Mouse (Mus musculus): ENCODE measurements around the gene Eif3i. TPM values are rescaled to one million over a fixed set of nuclear protein-coding genes. Genes with fewer than 3 reads are reported as not detected.

Eif3i gene
- polyA plus RNA-seq, 2 experiments from 2014 or later, result 337 to 353 TPM

DNA sequence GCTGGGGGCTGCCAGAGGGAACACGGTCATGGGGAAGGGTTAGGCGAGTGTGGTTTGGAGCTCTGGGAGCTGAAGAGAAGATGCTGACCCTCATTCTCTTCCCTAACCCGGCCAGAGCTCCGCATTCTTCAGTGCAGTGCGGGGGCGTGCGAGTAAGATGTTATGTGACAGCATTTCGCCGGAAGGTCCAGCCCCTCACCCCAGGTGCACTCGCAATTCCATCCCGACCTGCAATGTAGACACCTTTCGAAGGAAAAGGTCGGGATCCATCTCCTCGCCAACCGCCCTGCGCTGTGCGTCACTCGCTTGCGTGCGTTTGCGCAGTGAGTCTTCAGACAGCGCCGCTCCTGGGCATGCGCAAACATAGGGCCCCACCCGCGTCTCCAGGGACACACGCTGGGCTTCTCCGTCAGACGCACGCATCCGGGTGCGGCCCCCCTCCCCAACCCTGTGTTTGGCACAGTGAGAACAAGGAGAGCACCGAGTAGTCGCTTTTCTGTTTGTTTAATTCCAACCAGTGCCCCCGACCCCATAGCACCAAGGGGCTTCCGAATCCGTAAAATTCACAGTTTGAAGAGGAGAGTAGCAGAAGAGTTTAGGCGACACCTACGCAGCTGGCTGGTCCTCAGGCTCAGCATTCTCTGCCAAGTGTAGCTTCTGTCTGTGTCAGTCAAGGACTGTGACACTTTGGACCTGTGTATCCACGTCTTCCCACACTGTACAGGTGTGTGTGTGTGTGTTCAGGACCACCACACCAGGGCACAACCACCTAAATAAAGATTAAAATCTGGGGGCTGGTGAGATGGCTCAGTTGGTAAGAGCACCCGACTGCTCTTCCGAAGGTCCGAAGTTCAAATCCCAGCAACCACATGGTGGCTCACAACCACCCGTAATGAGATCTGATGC is 18.6 kb upstream of the Eif3i start, which contains the start of gene Iqcc:
Gene Iqcc (minus strand): TSS at position 314 of the 906 bp plus-strand sequence.
- ATAC-seq, result peak; percentile 89

DNA sequence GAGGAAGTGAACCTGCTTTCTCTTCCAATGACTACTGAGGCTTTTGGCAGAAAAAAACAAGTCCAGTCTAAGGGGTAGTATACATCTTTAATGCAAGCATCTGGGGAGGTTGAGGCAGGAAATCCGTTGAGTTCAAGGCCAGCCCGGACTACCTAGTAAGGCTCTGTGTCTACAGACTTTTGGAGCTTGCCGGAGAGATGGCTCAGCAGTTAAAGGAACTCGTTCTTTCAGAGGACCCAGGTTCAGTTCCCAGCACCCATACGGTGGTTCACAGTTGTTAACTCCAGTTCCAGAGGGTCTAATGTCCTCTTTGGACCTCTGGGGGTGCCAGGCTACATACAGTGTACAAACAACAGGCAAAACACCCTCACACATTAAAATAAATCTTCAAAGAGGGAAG is 17.6 kb upstream of the Eif3i start:
- no peak for ATAC-seq

DNA sequence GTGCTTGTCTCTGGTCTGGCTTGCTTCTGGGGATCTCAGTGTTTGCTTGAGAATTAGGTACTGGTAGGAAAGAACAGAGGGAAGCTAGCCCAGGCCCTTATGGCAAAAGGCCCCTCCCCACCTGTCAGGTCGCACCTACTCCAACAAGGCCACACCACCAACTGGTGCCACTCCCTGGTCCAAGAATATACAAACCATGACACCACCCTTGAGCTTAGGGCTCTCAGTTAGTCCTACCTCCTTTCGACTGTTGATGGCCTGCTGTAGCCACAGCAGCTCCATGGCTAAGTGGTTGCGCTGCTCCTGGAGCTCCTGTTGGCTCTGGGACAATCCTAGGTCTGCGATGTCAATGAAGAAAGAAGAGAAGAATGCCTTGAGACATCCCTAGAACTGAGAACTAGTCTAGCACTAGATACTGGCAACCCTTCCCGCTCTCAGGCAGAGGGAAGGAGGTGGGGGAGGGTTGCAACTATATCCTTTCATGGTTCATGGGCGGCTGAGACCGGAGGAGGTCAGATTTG is 16.7 kb upstream of the Eif3i start:
- no peak for ATAC-seq

- ATAC-seq, result no peak
Observed at GRCm38 (mm10) chr4:129616631-129617030, 16.2 kb upstream of the Eif3i start.

GRCm38 (mm10) chr4:129615801-129616290 is 15.4 kb upstream of the Eif3i start:
- ATAC-seq, result no peak

- ATAC-seq, result no peak
Observed at GRCm38 (mm10) chr4:129614093-129614492, 13.6 kb upstream of the Eif3i start, which contains the start of gene Dcdc2b. TSS of gene Dcdc2b (minus strand) at chr4:129614257.

DNA sequence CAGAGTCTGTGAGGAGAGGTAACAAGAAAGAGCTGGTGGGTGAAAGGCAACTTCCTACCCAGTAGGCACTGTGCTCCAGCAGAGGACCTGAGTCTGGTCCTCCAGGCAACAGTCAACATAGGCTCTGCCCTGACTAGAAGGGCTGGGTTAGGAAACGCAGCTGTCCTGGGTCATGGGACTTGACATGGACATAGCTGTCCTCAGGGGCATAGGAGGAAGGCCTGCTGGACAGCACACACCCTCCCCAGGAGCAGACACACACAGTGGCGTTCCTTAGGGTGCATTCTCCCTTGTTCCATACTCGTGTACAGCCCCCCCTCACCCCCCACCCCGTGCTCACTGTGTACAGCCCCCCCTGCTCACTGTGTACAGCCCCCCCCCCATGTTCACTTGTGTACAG is 10.0 kb upstream of the Eif3i start:
- no peak for ATAC-seq

DNA sequence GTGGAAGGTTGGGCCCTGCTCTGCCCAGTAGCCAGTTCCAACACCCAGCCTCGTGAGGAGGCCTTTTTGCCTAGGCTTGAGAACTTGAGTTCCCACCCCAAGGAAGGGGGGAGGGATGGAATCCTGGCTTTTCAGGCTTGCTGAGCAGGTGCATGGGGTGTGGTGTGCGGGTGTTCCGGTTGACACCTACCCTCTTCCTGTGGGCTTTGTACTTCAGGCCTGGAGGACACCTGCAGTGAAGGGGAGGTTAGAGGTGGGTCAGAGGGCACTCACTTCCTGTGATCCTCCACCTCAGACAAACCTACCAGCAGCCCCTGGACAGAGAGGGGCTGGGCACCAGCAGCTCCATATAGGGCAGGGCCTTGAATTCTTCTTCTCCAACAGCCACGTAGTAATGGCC is 9.6 kb upstream of the Eif3i start:
- ATAC-seq, result peak; percentile 48

GRCm38 (mm10) chr4:129609139-129609631 is 8.7 kb upstream of the Eif3i start:
- no peak for ATAC-seq

DNA sequence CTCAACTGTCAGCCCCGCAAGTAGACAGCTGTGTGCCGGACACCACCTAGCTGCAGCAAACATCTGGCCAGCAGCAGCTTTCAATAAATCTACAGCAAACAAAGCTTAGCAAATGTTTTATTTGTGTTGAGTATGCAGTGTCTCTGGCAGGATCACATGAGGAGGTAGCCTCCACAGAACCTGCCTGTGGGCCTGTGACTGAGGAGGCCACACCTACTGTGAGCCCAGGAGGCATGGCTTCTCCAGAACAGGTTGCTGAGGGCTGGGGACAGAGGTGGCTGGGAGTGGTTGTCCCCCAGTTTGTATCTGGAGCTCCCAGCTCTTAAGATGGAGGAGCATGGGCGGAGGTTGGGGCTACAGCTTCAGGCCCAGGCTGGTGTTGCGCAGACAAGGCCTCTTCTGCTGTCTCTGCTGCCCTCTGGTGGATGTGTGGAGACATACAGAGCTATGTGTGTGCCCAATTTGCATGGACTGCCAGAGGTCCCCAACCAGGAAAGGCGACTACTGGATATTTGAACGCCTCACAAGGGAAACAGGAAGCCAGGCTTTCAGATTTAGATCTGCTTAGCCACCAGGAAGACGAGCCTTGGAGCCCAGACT is 8.1 kb upstream of the Eif3i start:
- ATAC-seq, result peak; percentile 93

GRCm38 (mm10) chr4:129588865-129589264 is 11.6 kb downstream of the Eif3i start:
- no peak for ATAC-seq

- no peak for ATAC-seq
Observed at GRCm38 (mm10) chr4:129586943-129587342, 13.5 kb downstream of the Eif3i start.

GRCm38 (mm10) chr4:129585773-129586172 is 14.7 kb downstream of the Eif3i start:
- ATAC-seq, result no peak

DNA sequence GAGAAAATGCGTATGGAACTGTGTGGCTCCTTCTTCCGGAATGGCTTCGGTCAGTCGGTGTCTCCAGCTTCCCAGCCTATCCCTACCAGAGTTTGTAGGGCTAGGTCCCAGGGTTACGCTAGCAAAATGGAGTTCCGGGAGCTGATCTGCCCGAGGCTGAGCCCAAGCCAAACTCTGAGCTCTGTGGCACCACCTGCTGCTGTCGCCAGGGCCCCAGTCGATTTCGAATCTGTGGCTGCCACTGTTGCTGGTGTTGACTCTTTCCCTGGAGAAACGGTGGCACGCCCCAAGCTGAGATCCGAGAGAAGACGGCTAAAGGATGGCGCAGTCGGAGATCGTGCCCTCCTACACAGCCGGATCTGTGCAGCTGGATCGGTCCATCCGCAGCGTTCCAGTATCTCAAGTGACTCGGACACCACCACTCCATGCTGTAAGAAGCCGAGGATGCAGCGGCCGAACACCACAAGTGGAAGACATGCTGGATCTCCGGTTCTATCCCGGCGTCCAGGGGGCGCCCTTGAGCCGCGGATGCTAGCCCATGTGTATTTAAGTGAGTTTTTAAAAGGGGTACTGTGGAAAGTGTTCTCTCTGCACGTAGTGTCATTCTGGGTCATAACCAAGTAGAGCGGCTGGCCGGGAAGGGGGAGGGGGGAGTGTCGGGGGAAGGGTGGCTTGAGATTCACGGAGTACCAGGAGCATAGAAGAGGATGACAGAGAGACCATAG is 15.4 kb downstream of the Eif3i start:
- peak; percentile 70 for ATAC-seq

DNA sequence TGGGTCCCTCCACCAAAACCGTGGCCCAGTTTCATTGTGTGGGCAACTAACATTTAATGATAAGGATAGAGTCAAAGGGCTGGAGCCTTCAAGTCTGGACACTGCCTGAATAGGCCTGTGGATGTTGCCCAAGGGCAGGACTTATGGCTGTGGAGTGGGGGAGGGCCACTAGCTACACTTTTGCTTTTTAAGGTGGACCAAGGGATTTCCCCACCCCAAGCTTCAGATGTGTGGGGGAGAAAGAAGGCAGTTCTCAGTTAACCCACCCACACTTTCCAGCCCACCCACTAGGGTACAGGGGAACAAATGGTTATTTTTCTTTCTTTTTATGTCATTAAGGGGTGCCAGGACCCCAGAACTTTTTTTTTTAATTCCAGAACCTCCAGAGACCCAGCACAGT is 16.1 kb downstream of the Eif3i start:
- peak; percentile 28 for ATAC-seq

DNA sequence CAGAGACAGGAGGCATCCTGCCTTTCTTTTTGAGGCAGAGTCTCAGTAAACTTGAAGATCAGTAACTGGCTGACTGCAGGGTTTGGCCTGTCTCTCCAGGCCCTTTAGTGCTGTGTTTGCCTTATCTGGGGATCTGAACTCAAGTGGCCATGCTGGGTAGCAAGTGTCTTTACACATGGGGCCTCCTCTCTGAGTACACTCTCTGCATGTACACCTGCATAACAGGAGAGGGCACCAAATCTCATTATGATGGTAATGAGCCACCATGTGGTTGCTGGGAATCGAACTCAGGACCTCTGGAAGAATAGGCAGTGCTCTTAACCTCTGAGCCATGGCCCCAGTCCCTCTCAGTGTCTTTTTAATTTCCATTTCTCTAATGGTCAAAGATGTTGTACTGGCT is 18.2 kb downstream of the Eif3i start:
- no peak for ATAC-seq

- peak; percentile 73 for ATAC-seq
Observed at GRCm38 (mm10) chr4:129580347-129580746, 20.1 kb downstream of the Eif3i start.

GRCm38 (mm10) chr4:129578466-129578865 is 22.0 kb downstream of the Eif3i start, which contains the start of gene Fam167b:
TSS of gene Fam167b (minus strand) at chr4:129578549.
- ATAC-seq, result no peak

- no peak for ATAC-seq
Observed at GRCm38 (mm10) chr4:129577688-129578087, 22.8 kb downstream of the Eif3i start.

- no peak for ATAC-seq
Observed at GRCm38 (mm10) chr4:129576863-129577491, 23.5 kb downstream of the Eif3i start.

GRCm38 (mm10) chr4:129575171-129575844 is 25.1 kb downstream of the Eif3i start:
- peak; percentile 76 for ATAC-seq
